Mouse (Mus musculus) gonadal fat pad, adult 2 months (tissue): Measurements from ENCODE around the gene Tifab. TPM values are rescaled to one million over a fixed set of nuclear protein-coding genes. Genes with fewer than 3 reads are reported as not detected.
A peak's percentile ranks its signal among the peaks of the same experiment; 100 is the strongest.
"Not testable (repeated sequence)": the region's sequence is repeated elsewhere in the genome, so short reads cannot be mapped to it uniquely, and the experiment has no call there.

Experiments used
- DNase-seq: peaks from one replicate; pipeline ENCODE4 v3.0.0-alpha.2; 2012; ENCODE audit warnings: low read depth
- polyA plus RNA-seq: library from polyadenylated mRNA; depleted of rRNA; stranded (reverse); fragments of >200 nt; gene quantifications from 2 replicates; pipeline ENCODE4 v1.2.3, GENCODE M21; 2012; rRNA removed

The Tifab gene
- 3.8 and 4.6 TPM in 2 replicates for polyA plus RNA-seq

- no peak for DNase-seq
Measured at GRCm38 (mm10) chr13:56178416-56179035, at the start of gene Tifab. Gene Tifab (minus strand): TSS chr13:56178885.

- DNase-seq = no peak
Measured at GRCm38 (mm10) chr13:56226175-56226954, 47.7 kb upstream of the Tifab start.

- no peak for DNase-seq
Measured at GRCm38 (mm10) chr13:56223625-56224024, 44.9 kb upstream of the Tifab start.

GRCm38 (mm10) chr13:56222849-56223246, 44.2 kb upstream of the Tifab start:
- no peak for DNase-seq

GRCm38 (mm10) chr13:56221995-56222848, 43.5 kb upstream of the Tifab start:
- no peak for DNase-seq

- DNase-seq = no peak
Measured at GRCm38 (mm10) chr13:56221129-56221910, 42.6 kb upstream of the Tifab start.

GRCm38 (mm10) chr13:56219254-56219653, 40.6 kb upstream of the Tifab start:
- no peak for DNase-seq

GRCm38 (mm10) chr13:56216090-56216489, 37.4 kb upstream of the Tifab start:
- DNase-seq = no peak

GRCm38 (mm10) chr13:56214633-56215032, 35.9 kb upstream of the Tifab start:
- no peak for DNase-seq

- DNase-seq = no peak
Measured at GRCm38 (mm10) chr13:56209067-56209411, 30.4 kb upstream of the Tifab start.

GRCm38 (mm10) chr13:56208225-56209066, 29.8 kb upstream of the Tifab start:
- no peak for DNase-seq

- DNase-seq = no peak
Measured at GRCm38 (mm10) chr13:56199506-56199905, 20.8 kb upstream of the Tifab start.

GRCm38 (mm10) chr13:56197473-56198266, 19.0 kb upstream of the Tifab start:
- DNase-seq = peak; percentile 40

GRCm38 (mm10) chr13:56197031-56197430, 18.3 kb upstream of the Tifab start:
- no peak for DNase-seq

- DNase-seq = not testable (repeated sequence)
Measured at GRCm38 (mm10) chr13:56195824-56196223, 17.1 kb upstream of the Tifab start.

- not testable (repeated sequence) for DNase-seq
Measured at GRCm38 (mm10) chr13:56194181-56194580, 15.5 kb upstream of the Tifab start.

- DNase-seq = no peak
Measured at GRCm38 (mm10) chr13:56191225-56191624, 12.5 kb upstream of the Tifab start.

- DNase-seq = no peak
Measured at GRCm38 (mm10) chr13:56189688-56190087, 11.0 kb upstream of the Tifab start.

- no peak for DNase-seq
Measured at GRCm38 (mm10) chr13:56183687-56184086, 5.0 kb upstream of the Tifab start.

GRCm38 (mm10) chr13:56181424-56181823, 2.7 kb upstream of the Tifab start:
- DNase-seq = no peak
